Mouse (Mus musculus) midbrain, embryonic 14.5 days (tissue): ENCODE measurements around the gene Lrig2. TPM values are rescaled to one million over a fixed set of nuclear protein-coding genes. Genes with fewer than 3 reads are reported as not detected.

ENCODE experiments used
- ATAC-seq: fragments of 200-750 bp; cut with Nextera tagmentation; 2 replicates; pipeline ENCODE4 v1.8.0; 2017; ENCODE audit warnings: moderate number of reproducible peaks, moderate library complexity; ENCODE audit not compliant: low FRiP score, low TSS enrichment
- DNase-seq: peaks from one replicate; pipeline ENCODE4 v3.0.0-alpha.2; 2015
- H3K27ac ChIP-seq: fragments of 300-500 bp; sonication (generic); replicated peaks from 2 replicates; pipeline ENCODE4 v1.5.1; 2014; ENCODE audit warnings: mild to moderate bottlenecking, low read depth, low read length, moderate library complexity
- H3K27me3 ChIP-seq: fragments of 300-500 bp; sonication (generic); 2 replicates; pipeline ENCODE4 v1.6.1; 2014; ENCODE audit warnings: low read length, control low read depth, mixed read lengths; ENCODE audit not compliant: control insufficient read depth, insufficient read depth
- H3K36me3 ChIP-seq: fragments of 300-500 bp; sonication (generic); 2 replicates; pipeline ENCODE4 v1.6.1; 2014; ENCODE audit warnings: low read length, control low read depth; ENCODE audit not compliant: control insufficient read depth, insufficient read depth
- H3K4me1 ChIP-seq: fragments of 300-500 bp; sonication (generic); 2 replicates; pipeline ENCODE4 v1.6.1; 2014; ENCODE audit warnings: mild to moderate bottlenecking, antibody characterized with exemption, low read length, control low read depth; ENCODE audit not compliant: control insufficient read depth, insufficient read depth
- H3K4me2 ChIP-seq: fragments of 300-500 bp; sonication (generic); 2 replicates; pipeline ENCODE4 v1.6.1; 2014; ENCODE audit warnings: mild to moderate bottlenecking, low read length, moderate library complexity
- H3K4me3 ChIP-seq: fragments of 300-500 bp; sonication (generic); replicated peaks from 2 replicates; pipeline ENCODE4 v1.5.1; 2014; ENCODE audit warnings: low read depth, low read length
- H3K9ac ChIP-seq: fragments of 300-500 bp; sonication (generic); replicated peaks from 2 replicates; pipeline ENCODE4 v1.6.1; 2014; ENCODE audit warnings: mild to moderate bottlenecking, low read length, moderate library complexity
- H3K9me3 ChIP-seq: fragments of 300-500 bp; sonication (generic); 2 replicates; pipeline ENCODE4 v1.6.1; 2016; ENCODE audit warnings: low read length, control low read depth, mixed read lengths; ENCODE audit not compliant: control insufficient read depth
- WGBS: fragments of 180-500 bp; shearing (Covaris S2); extraction: QIAGEN DNeasy Blood & Tissue Kit; methylation state at CpG from one replicate; pipeline ENCODE4 v1.1.7; 2014; 5-methylcytosine and 5-hydroxymethylcytosine counted together
- polyA plus RNA-seq: library from polyadenylated mRNA; unstranded; fragments of >200 nt; fragmentation: Nextera tagmentation; extraction: Ambion mirVana; gene quantifications from 2 replicates; pipeline ENCODE4 v1.2.1, GENCODE M21; 2014

Gene Lrig2
- polyA plus RNA-seq, 1 experiment from 2014 or later: 44.8 TPM

DNA sequence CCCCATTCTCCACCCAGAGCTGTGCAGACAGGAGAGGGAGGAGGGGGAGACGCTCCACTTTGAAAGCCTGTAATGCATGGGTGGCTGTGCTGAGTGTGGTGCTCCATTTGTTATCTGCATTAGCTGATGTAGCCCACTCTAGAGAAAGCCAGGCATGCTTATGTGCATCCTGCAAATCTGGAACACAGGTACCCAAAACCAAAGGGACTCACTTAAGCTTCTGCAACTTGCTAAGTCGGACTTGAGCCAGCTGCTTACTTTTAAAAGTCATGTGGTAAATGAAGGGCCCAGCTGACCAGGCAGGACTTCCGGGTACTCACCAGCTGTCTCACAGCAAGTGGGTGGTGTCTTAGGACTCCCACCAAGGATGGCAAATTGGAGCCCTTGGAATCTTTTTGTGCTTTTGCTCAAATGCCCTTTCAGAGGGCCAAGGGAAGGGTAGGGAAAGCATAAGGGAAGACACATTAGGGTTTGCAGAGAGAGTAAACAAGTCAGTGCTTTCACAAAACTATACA lies 66.7 kb downstream of the Lrig2 start:
- H3K9ac ChIP-seq: no peak overlapping the region
- WGBS: 66% methylated on average over 3 of the region's 3 CpGs
- no peak overlapping the region for H3K4me3 ChIP-seq
- 0 out of 2 replicates have a peak, but pooled peaks cover 3% of the 10 kb centered on the region for H3K4me1 ChIP-seq
- DNase-seq (no peak), ATAC-seq (no peak)
- H3K27ac ChIP-seq: no peak overlapping the region
- no peaks in the 10 kb centered on the region for H3K9me3 ChIP-seq
- H3K4me2 ChIP-seq: no peak overlapping the region
- no peaks in the 10 kb centered on the region for H3K36me3 ChIP-seq
- no peaks in the 10 kb centered on the region for H3K27me3 ChIP-seq

- no peak for ATAC-seq
- H3K27ac ChIP-seq: no peak overlapping the region
- H3K27me3 ChIP-seq: no peaks in the 10 kb centered on the region
- no peaks in the 10 kb centered on the region for H3K9me3 ChIP-seq
- H3K36me3 ChIP-seq: no peaks in the 10 kb centered on the region
- H3K4me2 ChIP-seq: no peak overlapping the region
- 84% methylated on average over 3 of the region's 3 CpGs for WGBS
- no peak for DNase-seq
- H3K4me3 ChIP-seq: no peak overlapping the region
- H3K4me1 ChIP-seq: 0 out of 2 replicates have a peak, but pooled peaks cover 3% of the 10 kb centered on the region
- H3K9ac ChIP-seq: no peak overlapping the region
Measured at GRCm38 (mm10) chr3:104444082-104444481, 67.6 kb downstream of the Lrig2 start.

GRCm38 (mm10) chr3:104442357-104442756 lies 69.4 kb downstream of the Lrig2 start:
- Histone ChIP-seq H3K4me2 (peak overlapping the region; percentile 52), H3K27me3 (no peaks in the 10 kb centered on the region), H3K9ac (no peak overlapping the region), H3K9me3 (no peaks in the 10 kb centered on the region), H3K4me3 (no peak overlapping the region), H3K36me3 (no peaks in the 10 kb centered on the region), H3K4me1 (0 out of 2 replicates have a peak, but pooled peaks cover 3% of the 10 kb centered on the region), H3K27ac (no peak overlapping the region)
- no peak for DNase-seq
- WGBS: 17% methylated on average over 5 of the region's 5 CpGs
- no peak; the same call in 1 of the 2 replicates for ATAC-seq

DNA sequence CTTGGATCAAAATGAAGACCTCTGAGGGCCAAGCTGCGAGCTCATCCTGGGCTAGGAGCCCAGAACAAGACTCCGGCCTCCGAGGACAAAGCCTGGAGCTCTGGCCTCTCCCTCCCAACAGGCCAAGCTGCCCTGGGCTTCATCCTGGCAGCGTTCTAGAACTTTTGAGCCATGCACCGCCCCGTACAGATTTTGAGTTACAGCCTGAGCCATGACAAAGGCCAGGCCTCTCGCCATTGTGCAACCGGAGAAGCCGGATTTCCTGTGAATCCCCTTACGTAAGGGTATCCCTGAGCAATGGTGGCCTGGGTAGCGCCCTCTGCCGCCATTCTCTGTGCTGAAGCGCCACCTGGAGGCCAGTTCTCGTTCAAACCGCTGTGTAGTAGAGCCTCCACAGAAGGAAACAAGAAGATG lies 69.8 kb downstream of the Lrig2 start:
- WGBS: 16% methylated on average over 15 of the region's 15 CpGs
- peak overlapping the region; percentile 19 for H3K4me3 ChIP-seq
- H3K9me3 ChIP-seq: no peaks in the 10 kb centered on the region
- no peaks in the 10 kb centered on the region for H3K27me3 ChIP-seq
- no peaks in the 10 kb centered on the region for H3K36me3 ChIP-seq
- DNase-seq: peak; percentile 96
- peak overlapping the region; percentile 34; the same call in 1 of the 2 replicates for H3K9ac ChIP-seq
- peak overlapping the region; percentile 66 for H3K27ac ChIP-seq
- 0 out of 2 replicates have a peak, but pooled peaks cover 3% of the 10 kb centered on the region for H3K4me1 ChIP-seq
- peak overlapping the region; percentile 52 for H3K4me2 ChIP-seq
- ATAC-seq: peak; percentile 93

DNA sequence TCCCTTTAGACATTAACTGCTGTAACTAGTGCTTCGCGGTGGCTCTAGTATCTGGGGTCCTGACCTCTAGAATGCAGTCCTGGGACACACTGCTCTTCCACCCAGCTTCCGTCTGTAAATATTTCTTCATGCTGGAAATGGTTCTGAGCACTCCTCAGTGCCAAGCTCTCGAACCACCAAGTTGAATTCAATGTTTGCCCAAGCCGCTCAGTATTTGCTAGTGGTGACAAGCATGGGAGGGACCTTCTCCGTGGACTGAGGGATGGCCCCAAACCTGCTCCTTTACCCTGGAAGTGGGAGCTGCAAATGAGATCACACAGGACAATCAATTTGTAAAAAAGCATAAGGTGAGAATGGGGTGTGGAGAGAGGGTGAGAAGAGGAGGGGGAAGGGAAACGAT lies 70.3 kb downstream of the Lrig2 start:
- peak overlapping the region; percentile 52 for H3K4me2 ChIP-seq
- H3K27me3 ChIP-seq: no peaks in the 10 kb centered on the region
- no peak for ATAC-seq
- H3K36me3 ChIP-seq: no peaks in the 10 kb centered on the region
- DNase-seq: no peak
- 0 out of 2 replicates have a peak, but pooled peaks cover 3% of the 10 kb centered on the region for H3K4me1 ChIP-seq
- WGBS: 95% methylated on average over 7 of the region's 7 CpGs
- no peaks in the 10 kb centered on the region for H3K9me3 ChIP-seq
- peak overlapping the region; percentile 66 for H3K27ac ChIP-seq
- no peak overlapping the region for H3K4me3 ChIP-seq
- peak overlapping the region; percentile 34; the same call in 1 of the 2 replicates for H3K9ac ChIP-seq

DNA sequence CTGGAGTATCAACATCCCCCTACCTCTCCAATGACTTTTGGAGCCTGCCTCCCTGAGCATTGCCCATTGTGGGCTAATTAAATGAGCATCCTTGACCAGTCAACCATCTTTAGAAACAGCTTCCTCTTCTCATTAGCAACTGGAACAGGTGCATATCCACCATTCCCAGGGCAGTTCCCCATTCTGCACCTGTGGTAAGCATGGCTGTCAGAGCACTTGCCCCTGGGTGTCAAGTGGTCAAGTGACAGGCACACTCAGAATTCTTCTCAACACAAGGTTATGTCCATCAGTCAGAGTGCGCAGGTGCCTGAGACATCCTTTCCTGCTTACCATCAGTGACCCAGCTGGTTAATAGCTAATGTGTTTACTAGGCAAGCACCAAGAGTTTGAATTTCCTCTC lies 72.9 kb downstream of the Lrig2 start:
- H3K4me2 ChIP-seq: no peak overlapping the region
- 97% methylated on average over 1 of the region's 1 CpGs for WGBS
- H3K36me3 ChIP-seq: no peaks in the 10 kb centered on the region
- no peak overlapping the region for H3K9ac ChIP-seq
- no peaks in the 10 kb centered on the region for H3K27me3 ChIP-seq
- ATAC-seq (no peak), DNase-seq (no peak)
- 0 out of 2 replicates have a peak, but pooled peaks cover 3% of the 10 kb centered on the region for H3K4me1 ChIP-seq
- H3K4me3 ChIP-seq: no peak overlapping the region
- no peak overlapping the region for H3K27ac ChIP-seq
- no peaks in the 10 kb centered on the region for H3K9me3 ChIP-seq

GRCm38 (mm10) chr3:104437576-104437975 lies 74.1 kb downstream of the Lrig2 start:
- Histone ChIP-seq H3K4me3 (no peak overlapping the region), H3K27me3 (no peaks in the 10 kb centered on the region), H3K36me3 (no peaks in the 10 kb centered on the region), H3K9me3 (no peaks in the 10 kb centered on the region), H3K4me2 (no peak overlapping the region), H3K9ac (no peak overlapping the region), H3K4me1 (0 out of 2 replicates have a peak, but pooled peaks cover 3% of the 10 kb centered on the region), H3K27ac (no peak overlapping the region)
- ATAC-seq (no peak), DNase-seq (peak; percentile 18)
- WGBS: 48% methylated on average over 7 of the region's 7 CpGs

- no peak overlapping the region for H3K9ac ChIP-seq
- no peak overlapping the region for H3K27ac ChIP-seq
- no peak overlapping the region for H3K4me2 ChIP-seq
- ATAC-seq (no peak), DNase-seq (no peak)
- 96% methylated on average over 3 of the region's 3 CpGs for WGBS
- no peaks in the 10 kb centered on the region for H3K4me1 ChIP-seq
- no peaks in the 10 kb centered on the region for H3K9me3 ChIP-seq
- H3K27me3 ChIP-seq: no peaks in the 10 kb centered on the region
- H3K36me3 ChIP-seq: no peaks in the 10 kb centered on the region
- no peak overlapping the region for H3K4me3 ChIP-seq
Measured at GRCm38 (mm10) chr3:104435947-104436346, 75.8 kb downstream of the Lrig2 start.

DNA sequence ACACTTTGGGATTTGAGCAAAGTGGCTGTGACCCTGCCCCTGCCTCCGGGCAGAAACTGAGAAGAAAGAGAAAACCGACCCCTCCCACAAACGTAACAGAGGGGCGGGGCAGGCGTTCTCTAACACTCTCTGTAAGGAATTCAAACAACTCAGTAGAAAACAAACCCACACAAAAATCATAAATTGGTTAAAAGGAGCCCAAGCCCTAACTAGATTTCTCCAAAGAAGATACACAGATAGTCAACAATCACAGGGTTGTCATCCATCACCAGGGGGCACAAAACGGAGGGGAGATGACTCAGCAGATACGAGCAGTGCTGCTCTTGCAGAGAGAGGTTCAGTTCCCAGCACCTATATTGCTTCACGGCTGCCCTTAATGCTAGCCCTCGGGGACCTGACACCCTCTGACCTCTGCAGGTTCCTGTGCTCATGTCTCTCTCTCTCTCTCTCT lies 77.4 kb downstream of the Lrig2 start:
- Histone ChIP-seq H3K4me3 (0 out of 2 replicates have a peak overlapping the region, but pooled peaks have one; percentile 8), H3K4me2 (peak overlapping the region; percentile 43), H3K27ac (no peak overlapping the region), H3K9ac (no peak overlapping the region; the same call in 1 of the 2 replicates), H3K9me3 (no peaks in the 10 kb centered on the region), H3K4me1 (no peaks in the 10 kb centered on the region), H3K27me3 (no peaks in the 10 kb centered on the region), H3K36me3 (no peaks in the 10 kb centered on the region)
- WGBS: 5% methylated on average over 9 of the region's 9 CpGs
- ATAC-seq (no peak), DNase-seq (peak; percentile 47)
